Mouse (Mus musculus): ENCODE measurements around the gene Mbtd1. TPM values are rescaled to one million over a fixed set of nuclear protein-coding genes. Genes with fewer than 3 reads are reported as not detected.

Gene Mbtd1
- polyA plus RNA-seq, 1 experiment, result 3.8 TPM

DNA sequence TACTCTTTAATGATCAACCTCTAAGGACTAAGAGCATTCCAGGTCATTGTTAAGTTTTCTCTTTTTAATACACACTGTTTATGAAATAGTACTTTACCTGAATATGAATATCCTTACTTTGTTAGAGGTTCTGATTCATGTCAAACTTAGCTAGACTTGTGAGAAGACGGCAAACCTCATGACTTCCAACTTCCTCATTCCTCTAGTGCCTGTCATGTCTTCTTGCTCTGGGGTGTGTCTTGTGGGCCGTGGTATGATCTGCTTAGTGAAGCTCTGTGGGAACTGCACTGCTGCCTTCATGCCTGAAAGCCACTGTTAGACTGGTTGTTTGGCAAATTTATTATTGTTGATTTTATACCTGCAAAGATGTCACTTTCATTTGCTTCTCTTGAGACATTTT lies 55.3 kb downstream of the Mbtd1 start:
- Histone ChIP-seq H3K36me3 (ENCODE audit: control insufficient read depth, insufficient read depth, low read length) (peaks cover 7% of the 10 kb centered on the region; the same call in 1 of the 2 replicates), H3K27me3 (ENCODE audit: control insufficient read depth, insufficient read depth, low read length) (no peaks in the 10 kb centered on the region), H3K27ac (ENCODE audit: insufficient read depth, low read length) (no peak overlapping the region), H3K4me3 (ENCODE audit: extremely low read depth, insufficient read depth, insufficient read length) (no peak overlapping the region), H3K4me1 (ENCODE audit: control insufficient read depth, insufficient read depth, insufficient read length) (peaks cover 2% of the 10 kb centered on the region; the same call in 1 of the 2 replicates)
- TF ChIP-seq CTCF (IDR thresholded peaks at IDR 0.05; ENCODE audit: extremely low read depth, insufficient read depth, insufficient read length, insufficient replicate concordance) (no peak), POLR2A (IDR thresholded peaks at IDR 0.05; ENCODE audit: low read depth, low read length) (no peak)
- peak; percentile 22 to 28 for DNase-seq (ENCODE audit: low read depth in 1 of 2, low spot score in 2 of 2)
- WGBS, result 13% methylated on average over 2 of the region's 2 CpGs

DNA sequence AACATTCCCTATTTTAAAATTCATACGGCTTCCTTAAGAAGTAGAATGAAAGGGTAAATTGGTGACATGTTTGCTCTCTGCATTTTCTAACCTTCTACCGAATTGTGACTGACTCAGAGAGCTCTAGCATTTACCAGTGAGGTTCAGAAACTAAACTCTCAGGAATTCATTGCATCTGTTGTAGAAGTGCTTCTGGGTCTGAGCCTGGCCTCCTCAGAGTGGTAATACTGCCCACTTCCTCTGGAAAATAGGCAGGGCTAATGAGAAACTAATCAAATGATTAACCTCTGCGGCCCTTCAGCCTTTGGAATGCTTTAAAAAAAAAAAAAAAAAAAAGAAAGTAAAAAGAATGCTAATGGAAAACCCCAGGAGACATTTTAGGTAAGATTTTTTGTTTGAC lies 59.3 kb downstream of the Mbtd1 start:
- DNase-seq (ENCODE audit: low read depth in 1 of 2, low spot score in 2 of 2), result no peak
- peaks cover 2% of the 10 kb centered on the region; the same call in 1 of the 2 replicates for H3K4me1 ChIP-seq (ENCODE audit: control insufficient read depth, insufficient read depth, insufficient read length)
- peaks cover 5% of the 10 kb centered on the region; the same call in 1 of the 2 replicates for H3K36me3 ChIP-seq (ENCODE audit: control insufficient read depth, insufficient read depth, low read length)
- no peak overlapping the region for H3K27ac ChIP-seq (ENCODE audit: insufficient read depth, low read length)
- no peak for TF ChIP-seq CTCF (IDR thresholded peaks at IDR 0.05; ENCODE audit: extremely low read depth, insufficient read depth, insufficient read length, insufficient replicate concordance)
- no peak for TF ChIP-seq POLR2A (IDR thresholded peaks at IDR 0.05; ENCODE audit: low read depth, low read length)
- WGBS, result 91% methylated on average over 3 of the region's 3 CpGs
- H3K27me3 ChIP-seq (ENCODE audit: control insufficient read depth, insufficient read depth, low read length), result no peaks in the 10 kb centered on the region
- no peak overlapping the region for H3K4me3 ChIP-seq (ENCODE audit: extremely low read depth, insufficient read depth, insufficient read length)

GRCm38 (mm10) chr11:93948887-93949567 lies 63.4 kb downstream of the Mbtd1 start:
- peaks cover 15% of the 10 kb centered on the region for H3K36me3 ChIP-seq (ENCODE audit: control insufficient read depth, insufficient read depth, low read length)

GRCm38 (mm10) chr11:93950045-93950444 lies 64.4 kb downstream of the Mbtd1 start:
- no peak for TF ChIP-seq POLR2A (IDR thresholded peaks at IDR 0.05; ENCODE audit: low read depth, low read length)
- TF ChIP-seq CTCF (IDR thresholded peaks at IDR 0.05; ENCODE audit: extremely low read depth, insufficient read depth, insufficient read length, insufficient replicate concordance), result no peak
- Histone ChIP-seq H3K4me3 (ENCODE audit: extremely low read depth, insufficient read depth, insufficient read length) (no peak overlapping the region), H3K27ac (ENCODE audit: insufficient read depth, low read length) (no peak overlapping the region), H3K36me3 (ENCODE audit: control insufficient read depth, insufficient read depth, low read length) (peaks cover 13% of the 10 kb centered on the region), H3K27me3 (ENCODE audit: control insufficient read depth, insufficient read depth, low read length) (no peaks in the 10 kb centered on the region), H3K4me1 (ENCODE audit: control insufficient read depth, insufficient read depth, insufficient read length) (peaks cover 6% of the 10 kb centered on the region; the same call in 1 of the 2 replicates)
- DNase-seq (ENCODE audit: low read depth in 1 of 2, low spot score in 2 of 2), result no peak
- WGBS, result 95% methylated on average over 1 of the region's 1 CpGs

More at GRCm38 (mm10) chr11:93948887-93949567, 63.4 kb downstream of the Mbtd1 start:
- DNase-seq (ENCODE audit: low read depth in 1 of 2, low spot score in 2 of 2), result no peak
- no peak overlapping the region for H3K27ac ChIP-seq (ENCODE audit: insufficient read depth, low read length)
- WGBS, result 89% methylated on average over 9 of the region's 9 CpGs
- no peaks in the 10 kb centered on the region for H3K27me3 ChIP-seq (ENCODE audit: control insufficient read depth, insufficient read depth, low read length)
- H3K4me3 ChIP-seq (ENCODE audit: extremely low read depth, insufficient read depth, insufficient read length), result no peak overlapping the region
- H3K4me1 ChIP-seq (ENCODE audit: control insufficient read depth, insufficient read depth, insufficient read length), result no peaks in the 10 kb centered on the region; the same call in 1 of the 2 replicates
- TF ChIP-seq POLR2A (IDR thresholded peaks at IDR 0.05; ENCODE audit: low read depth, low read length), result no peak
- TF ChIP-seq CTCF (IDR thresholded peaks at IDR 0.05; ENCODE audit: extremely low read depth, insufficient read depth, insufficient read length, insufficient replicate concordance), result no peak

GRCm38 (mm10) chr11:93952376-93952775 lies 66.7 kb downstream of the Mbtd1 start:
- H3K4me3 ChIP-seq (ENCODE audit: extremely low read depth, insufficient read depth, insufficient read length), result no peak overlapping the region

GRCm38 (mm10) chr11:93954738-93955255 lies 69.1 kb downstream of the Mbtd1 start:
- no peak for DNase-seq (ENCODE audit: low read depth in 1 of 2, low spot score in 2 of 2)
- H3K36me3 ChIP-seq (ENCODE audit: control insufficient read depth, insufficient read depth, low read length), result peaks cover 13% of the 10 kb centered on the region
- 40% methylated on average over 13 of the region's 13 CpGs for WGBS
- no peak for TF ChIP-seq CTCF (IDR thresholded peaks at IDR 0.05; ENCODE audit: extremely low read depth, insufficient read depth, insufficient read length, insufficient replicate concordance)
- no peak for TF ChIP-seq POLR2A (IDR thresholded peaks at IDR 0.05; ENCODE audit: low read depth, low read length)
- peak overlapping the region; percentile 93 for H3K4me3 ChIP-seq (ENCODE audit: extremely low read depth, insufficient read depth, insufficient read length)
- H3K27me3 ChIP-seq (ENCODE audit: control insufficient read depth, insufficient read depth, low read length), result no peaks in the 10 kb centered on the region
- H3K4me1 ChIP-seq (ENCODE audit: control insufficient read depth, insufficient read depth, insufficient read length), result peaks cover 13% of the 10 kb centered on the region; the same call in 1 of the 2 replicates
- peak overlapping the region; percentile 94; the same call in 1 of the 2 replicates for H3K27ac ChIP-seq (ENCODE audit: insufficient read depth, low read length)

More at GRCm38 (mm10) chr11:93952376-93952775, 66.7 kb downstream of the Mbtd1 start:
- H3K27me3 ChIP-seq (ENCODE audit: control insufficient read depth, insufficient read depth, low read length), result no peaks in the 10 kb centered on the region
- peaks cover 13% of the 10 kb centered on the region; the same call in 1 of the 2 replicates for H3K4me1 ChIP-seq (ENCODE audit: control insufficient read depth, insufficient read depth, insufficient read length)
- peaks cover 11% of the 10 kb centered on the region for H3K36me3 ChIP-seq (ENCODE audit: control insufficient read depth, insufficient read depth, low read length)
- DNase-seq (ENCODE audit: low read depth in 1 of 2, low spot score in 2 of 2), result no peak
- TF ChIP-seq POLR2A (IDR thresholded peaks at IDR 0.05; ENCODE audit: low read depth, low read length) (no peak), CTCF (IDR thresholded peaks at IDR 0.05; ENCODE audit: extremely low read depth, insufficient read depth, insufficient read length, insufficient replicate concordance) (no peak)
- WGBS, result 87% methylated on average over 5 of the region's 5 CpGs
- no peak overlapping the region for H3K27ac ChIP-seq (ENCODE audit: insufficient read depth, low read length)

All from spleen, adult 2 months (tissue).